Mouse (Mus musculus): Measurements from ENCODE around the gene Pfn4. TPM values are rescaled to one million over a fixed set of nuclear protein-coding genes. Genes with fewer than 3 reads are reported as not detected.

The Pfn4 gene
- 0.96 and 1.4 TPM in 2 replicates for polyA plus RNA-seq (2015; fragmentation: Nextera tagmentation; extraction: Ambion mirVana)

DNA sequence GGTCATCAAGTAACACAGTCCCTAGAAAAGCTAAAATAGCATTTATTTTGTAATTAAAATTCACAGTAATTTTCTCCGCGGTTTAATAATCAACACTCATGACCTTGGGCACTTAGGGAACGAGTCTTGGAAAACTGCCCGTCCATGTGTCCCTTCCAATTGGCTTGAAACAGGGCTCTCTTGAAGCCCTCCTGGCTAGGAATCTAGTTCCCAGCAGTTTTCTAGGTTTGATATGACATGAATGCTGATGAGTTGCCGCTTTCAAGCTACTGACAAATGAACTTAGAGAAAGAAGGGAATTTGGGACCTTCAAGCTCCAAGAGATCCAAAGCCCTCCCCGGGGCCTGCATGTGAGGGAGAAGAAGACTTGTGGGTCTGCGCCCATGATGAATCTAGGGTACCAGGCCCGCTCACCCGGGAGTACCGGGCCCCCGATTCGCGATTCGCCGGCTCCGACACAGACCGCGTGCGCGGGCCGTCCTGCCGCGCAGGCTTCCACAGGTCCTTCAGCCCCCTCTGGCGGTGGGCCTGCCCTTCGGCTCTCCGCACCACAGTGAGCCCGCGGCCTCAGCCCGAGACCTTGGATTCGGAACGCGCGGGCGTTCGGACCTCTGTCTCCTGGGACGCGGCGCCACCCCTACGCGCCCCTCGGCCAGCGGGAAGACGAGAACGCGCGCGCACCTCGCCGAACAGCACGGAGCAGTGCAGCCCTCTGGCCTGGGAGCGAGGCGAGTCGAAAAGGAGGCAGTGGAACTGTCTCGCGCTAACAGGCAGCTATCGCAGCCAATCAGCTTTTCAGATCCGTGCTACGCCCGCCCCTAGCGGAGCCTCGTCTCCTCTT, at the start of gene Pfn4, which contains the start of gene Fam228b:
TSS of gene Pfn4 (plus strand) at position 531 of the 841 bp plus-strand sequence.
TSS of gene Fam228b (minus strand) at position 776 of the 841 bp plus-strand sequence.
- peak; percentile 94 for TF ChIP-seq CTCF (IDR thresholded peaks at IDR 0.05; ENCODE audit: low read depth)
- no peak for TF ChIP-seq EP300 (optimal IDR thresholded peaks at IDR 0.05)
- Histone ChIP-seq H3K4me1 (replicated peaks; ENCODE audit: control insufficient read depth, insufficient read depth) (no peaks in the 10 kb centered on the region), H3K4me2 (replicated peaks; ENCODE audit: low read depth) (peak within 1 kb of the TSS; percentile 63), H3K27ac (replicated peaks) (peak within 1 kb of the TSS; percentile 85), H3K9ac (ENCODE audit: low read length) (peak within 1 kb of the TSS; percentile 74), H3K36me3 (ENCODE audit: control insufficient read depth, insufficient read depth, low read length) (no peaks in the 10 kb centered on the region), H3K4me3 (ENCODE audit: low read depth, low read length) (peak within 1 kb of the TSS; percentile 66), H3K27me3 (ENCODE audit: control insufficient read depth, insufficient read depth, low read length) (no peaks in the 10 kb centered on the region), H3K9me3 (ENCODE audit: control insufficient read depth, low read length) (no peaks in the 10 kb centered on the region)
- 3% methylated on average over 59 of the region's 61 CpGs for WGBS
- ATAC-seq (ENCODE audit: low FRiP score, low TSS enrichment) (peak; percentile 98), DNase-seq (ENCODE audit: low spot score) (peak; percentile 92)

DNA sequence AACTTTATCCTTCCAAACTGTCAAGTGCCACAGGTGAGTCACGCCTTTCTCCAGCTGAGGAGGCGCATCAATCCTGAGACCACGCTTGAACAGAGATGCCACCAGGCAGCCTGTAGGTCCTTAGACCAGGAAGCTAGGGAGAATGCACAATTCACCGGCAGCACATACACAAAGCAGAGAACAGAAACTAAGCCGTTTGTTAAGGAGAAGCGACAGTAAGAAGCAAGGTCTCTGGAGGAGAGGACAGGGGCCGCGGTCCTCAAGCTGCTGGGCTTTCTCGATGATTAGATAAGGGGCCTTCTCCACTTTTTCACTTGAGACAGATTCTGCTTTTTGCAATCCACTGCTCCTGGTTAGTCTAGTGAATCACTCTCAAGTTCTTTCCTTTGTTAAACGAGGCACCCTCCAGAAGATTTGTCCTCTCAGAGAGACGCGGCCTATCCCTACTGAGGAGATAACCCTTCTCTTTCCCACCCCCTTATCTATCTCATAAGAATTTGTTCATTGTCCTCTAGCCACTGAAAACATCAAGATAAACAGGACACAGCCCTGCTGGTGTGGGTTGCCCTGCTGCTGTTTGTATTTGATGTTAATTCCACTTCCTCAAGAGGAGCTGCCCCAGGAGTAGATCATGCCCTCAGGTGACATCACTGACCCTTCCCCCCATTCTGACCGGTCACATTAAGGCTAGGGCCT, 49.6 kb upstream of the Pfn4 start:
- Histone ChIP-seq H3K27me3 (ENCODE audit: control insufficient read depth, insufficient read depth, low read length) (no peaks in the 10 kb centered on the region), H3K36me3 (ENCODE audit: control insufficient read depth, insufficient read depth, low read length) (no peaks in the 10 kb centered on the region), H3K4me1 (replicated peaks; ENCODE audit: control insufficient read depth, insufficient read depth) (no peaks in the 10 kb centered on the region), H3K9ac (ENCODE audit: low read length) (no peak overlapping the region), H3K4me2 (replicated peaks; ENCODE audit: low read depth) (no peak overlapping the region), H3K9me3 (ENCODE audit: control insufficient read depth, low read length) (no peaks in the 10 kb centered on the region), H3K4me3 (ENCODE audit: low read depth, low read length) (no peak overlapping the region), H3K27ac (replicated peaks) (no peak overlapping the region)
- 72% methylated on average over 13 of the region's 13 CpGs for WGBS
- TF ChIP-seq CTCF (IDR thresholded peaks at IDR 0.05; ENCODE audit: low read depth) (no peak), EP300 (optimal IDR thresholded peaks at IDR 0.05) (no peak)
- no peak for ATAC-seq (ENCODE audit: low FRiP score, low TSS enrichment)
- DNase-seq (ENCODE audit: low spot score), result no peak

- DNase-seq (ENCODE audit: low spot score), result no peak
- H3K4me1 ChIP-seq (replicated peaks; ENCODE audit: control insufficient read depth, insufficient read depth), result no peaks in the 10 kb centered on the region
- H3K9me3 ChIP-seq (ENCODE audit: control insufficient read depth, low read length), result no peaks in the 10 kb centered on the region
- H3K4me2 ChIP-seq (replicated peaks; ENCODE audit: low read depth), result no peak overlapping the region
- TF ChIP-seq CTCF (IDR thresholded peaks at IDR 0.05; ENCODE audit: low read depth) (peak; percentile 42), EP300 (optimal IDR thresholded peaks at IDR 0.05) (no peak)
- no peaks in the 10 kb centered on the region for H3K36me3 ChIP-seq (ENCODE audit: control insufficient read depth, insufficient read depth, low read length)
- no peak overlapping the region for H3K4me3 ChIP-seq (ENCODE audit: low read depth, low read length)
- H3K27ac ChIP-seq (replicated peaks), result no peak overlapping the region
- no peaks in the 10 kb centered on the region for H3K27me3 ChIP-seq (ENCODE audit: control insufficient read depth, insufficient read depth, low read length)
- no peak for ATAC-seq (ENCODE audit: low FRiP score, low TSS enrichment)
- 68% methylated on average over 17 of the region's 17 CpGs for WGBS
- no peak overlapping the region for H3K9ac ChIP-seq (ENCODE audit: low read length)
Measured at GRCm38 (mm10) chr12:4719762-4720754, 48.8 kb upstream of the Pfn4 start.

DNA sequence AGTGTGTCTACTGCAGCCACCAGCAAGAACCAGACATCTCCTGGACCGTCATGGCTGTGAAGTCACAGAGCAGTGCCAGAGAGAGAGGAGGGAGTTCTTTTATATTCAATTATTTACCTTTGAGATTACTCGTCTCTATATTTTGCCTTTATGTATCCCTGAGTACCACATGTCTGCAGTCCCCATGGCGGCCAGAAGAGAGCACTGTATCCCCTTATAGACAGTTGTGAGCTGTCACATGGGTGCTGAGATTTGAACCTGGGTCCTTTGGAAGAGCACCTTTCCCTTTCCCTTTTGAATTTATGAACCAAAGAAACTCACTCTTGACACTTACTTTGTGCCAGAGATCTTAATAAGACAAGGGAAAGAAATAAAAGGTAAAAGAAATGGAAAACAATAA, 39.7 kb upstream of the Pfn4 start:
- Histone ChIP-seq H3K4me3 (ENCODE audit: low read depth, low read length) (no peak overlapping the region), H3K4me1 (replicated peaks; ENCODE audit: control insufficient read depth, insufficient read depth) (no peaks in the 10 kb centered on the region), H3K27me3 (ENCODE audit: control insufficient read depth, insufficient read depth, low read length) (no peaks in the 10 kb centered on the region), H3K9me3 (ENCODE audit: control insufficient read depth, low read length) (no peaks in the 10 kb centered on the region), H3K27ac (replicated peaks) (no peak overlapping the region), H3K9ac (ENCODE audit: low read length) (no peak overlapping the region), H3K36me3 (ENCODE audit: control insufficient read depth, insufficient read depth, low read length) (no peaks in the 10 kb centered on the region), H3K4me2 (replicated peaks; ENCODE audit: low read depth) (no peak overlapping the region)
- ATAC-seq (ENCODE audit: low FRiP score, low TSS enrichment) (no peak), DNase-seq (ENCODE audit: low spot score) (no peak)
- TF ChIP-seq CTCF (IDR thresholded peaks at IDR 0.05; ENCODE audit: low read depth) (peak; percentile 28), EP300 (optimal IDR thresholded peaks at IDR 0.05) (no peak)
- 85% methylated on average over 3 of the region's 3 CpGs for WGBS

GRCm38 (mm10) chr12:4731629-4732028, 37.2 kb upstream of the Pfn4 start:
- Histone ChIP-seq H3K4me1 (replicated peaks; ENCODE audit: control insufficient read depth, insufficient read depth) (no peaks in the 10 kb centered on the region), H3K9me3 (ENCODE audit: control insufficient read depth, low read length) (no peaks in the 10 kb centered on the region), H3K4me2 (replicated peaks; ENCODE audit: low read depth) (no peak overlapping the region), H3K27me3 (ENCODE audit: control insufficient read depth, insufficient read depth, low read length) (no peaks in the 10 kb centered on the region), H3K9ac (ENCODE audit: low read length) (no peak overlapping the region), H3K36me3 (ENCODE audit: control insufficient read depth, insufficient read depth, low read length) (no peaks in the 10 kb centered on the region), H3K4me3 (ENCODE audit: low read depth, low read length) (no peak overlapping the region), H3K27ac (replicated peaks) (no peak overlapping the region)
- WGBS, result 50% methylated on average over 4 of the region's 4 CpGs
- TF ChIP-seq CTCF (IDR thresholded peaks at IDR 0.05; ENCODE audit: low read depth), result no peak
- TF ChIP-seq EP300 (optimal IDR thresholded peaks at IDR 0.05), result no peak
- DNase-seq (ENCODE audit: low spot score) (no peak), ATAC-seq (ENCODE audit: low FRiP score, low TSS enrichment) (no peak)

All from stomach, postnatal 0 days (tissue).